Mouse (Mus musculus): ENCODE data around the gene Tssc4.

Tssc4 gene

GRCm38 (mm10) chr7:143068316-143068881 lies 650 bp upstream of the Tssc4 start:
- DNase-seq (ENCODE audit: low spot score in 2 of 2), result no peak

GRCm38 (mm10) chr7:143069751-143070400 lies 827 bp downstream of the Tssc4 start:
- peak; percentile 31 to 41 for DNase-seq (ENCODE audit: low spot score in 2 of 2)

- no peak for DNase-seq (ENCODE audit: low spot score in 2 of 2)
Observed at GRCm38 (mm10) chr7:143070506-143071070, 1.5 kb downstream of the Tssc4 start.

- no peak for DNase-seq (ENCODE audit: low spot score in 2 of 2)
Observed at GRCm38 (mm10) chr7:143072605-143073004, 3.6 kb downstream of the Tssc4 start.

GRCm38 (mm10) chr7:143073086-143073485 lies 4.0 kb downstream of the Tssc4 start:
- no peak for DNase-seq (ENCODE audit: low spot score in 2 of 2)

- DNase-seq (ENCODE audit: low spot score in 2 of 2), result no peak
Observed at GRCm38 (mm10) chr7:143075394-143075793, 6.3 kb downstream of the Tssc4 start.

- DNase-seq (ENCODE audit: low spot score in 2 of 2), result no peak
Observed at GRCm38 (mm10) chr7:143077351-143077750, 8.3 kb downstream of the Tssc4 start.

- DNase-seq (ENCODE audit: low spot score in 2 of 2), result no peak
Observed at GRCm38 (mm10) chr7:143082024-143082423, 13.0 kb downstream of the Tssc4 start.

- no peak for DNase-seq (ENCODE audit: low spot score in 2 of 2)
Observed at GRCm38 (mm10) chr7:143083708-143084107, 14.7 kb downstream of the Tssc4 start.

- peak in 1 of 2 experiments; percentile 42 for DNase-seq (ENCODE audit: low spot score in 2 of 2)
Observed at GRCm38 (mm10) chr7:143086366-143086765, 17.3 kb downstream of the Tssc4 start.

- DNase-seq (ENCODE audit: low spot score in 2 of 2), result no peak
Observed at GRCm38 (mm10) chr7:143087070-143087579, 18.1 kb downstream of the Tssc4 start.

- no peak for DNase-seq (ENCODE audit: low spot score in 2 of 2)
Observed at GRCm38 (mm10) chr7:143093847-143094246, 24.8 kb downstream of the Tssc4 start.

GRCm38 (mm10) chr7:143094592-143095553 lies 25.8 kb downstream of the Tssc4 start, which contains the start of gene Trpm5:
Gene Trpm5, minus strand, starts transcription at chr7:143094642.
- peak in 1 of 2 experiments; percentile 45 for DNase-seq (ENCODE audit: low spot score in 2 of 2)

GRCm38 (mm10) chr7:143095554-143095907 lies 26.5 kb downstream of the Tssc4 start:
- DNase-seq (ENCODE audit: low spot score in 2 of 2), result no peak

GRCm38 (mm10) chr7:143100759-143101158 lies 31.7 kb downstream of the Tssc4 start:
- no peak for DNase-seq (ENCODE audit: low spot score in 2 of 2)

- no peak for DNase-seq (ENCODE audit: low spot score in 2 of 2)
Observed at GRCm38 (mm10) chr7:143105258-143105897, 36.3 kb downstream of the Tssc4 start.

GRCm38 (mm10) chr7:143106062-143106461 lies 37.0 kb downstream of the Tssc4 start, which contains the start of gene Kcnq1:
Gene Kcnq1, plus strand, starts transcription at chr7:143106362.
- no peak for DNase-seq (ENCODE audit: low spot score in 2 of 2)

- DNase-seq (ENCODE audit: low spot score in 2 of 2), result no peak
Observed at GRCm38 (mm10) chr7:143106672-143107465, 37.8 kb downstream of the Tssc4 start.

- no peak for DNase-seq (ENCODE audit: low spot score in 2 of 2)
Observed at GRCm38 (mm10) chr7:143108200-143108599, 39.2 kb downstream of the Tssc4 start.

- DNase-seq (ENCODE audit: low spot score in 2 of 2), result no peak
Observed at GRCm38 (mm10) chr7:143108996-143109660, 40.1 kb downstream of the Tssc4 start.

All from frontal cortex, postnatal 14 days (tissue).